Mouse (Mus musculus): ENCODE data around the gene Akain1. TPM values are rescaled to one million over a fixed set of nuclear protein-coding genes. Genes with fewer than 3 reads are reported as not detected.

Akain1 gene
- polyA plus RNA-seq (2015; fragmentation: Nextera tagmentation; extraction: Ambion mirVana): 4.1 TPM in 2 replicates

GRCm38 (mm10) chr17:69438990-69439491, at the start of gene Akain1:
Gene Akain1 (plus strand): TSS chr17:69439326.

Other genes with a start within 250 kb of the Akain1 start
- 17.3 and 17.9 TPM in 2 replicates for gene Zbtb14, start 56.3 kb upstream of the Akain1 start, polyA plus RNA-seq (2015; fragmentation: Nextera tagmentation; extraction: Ambion mirVana)

All from neural tube, postnatal 0 days (tissue).